Mouse (Mus musculus): ENCODE results near the gene Antxr1.

Gene Antxr1

DNA sequence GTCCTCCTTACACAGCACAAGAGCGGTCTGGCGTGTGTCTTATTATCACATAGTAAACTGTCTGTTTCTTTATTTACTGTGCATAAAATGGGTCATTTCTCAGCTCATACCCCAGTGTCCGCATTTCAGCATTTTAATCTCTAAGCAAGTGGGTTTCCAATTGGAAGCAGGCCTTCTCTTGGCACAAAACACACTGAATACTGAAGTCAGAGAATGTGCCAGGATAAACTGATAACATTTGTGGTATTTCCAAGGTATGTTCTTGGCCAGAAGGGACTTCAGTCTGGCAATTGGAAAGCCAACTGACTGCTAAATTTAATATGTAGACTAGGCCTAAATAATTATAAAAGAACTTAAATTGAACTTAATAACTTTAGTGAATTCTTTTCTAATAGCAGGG, 84.9 kb downstream of the Antxr1 start:
- no peak for DNase-seq (ENCODE audit: low spot score in 2 of 2)

DNA sequence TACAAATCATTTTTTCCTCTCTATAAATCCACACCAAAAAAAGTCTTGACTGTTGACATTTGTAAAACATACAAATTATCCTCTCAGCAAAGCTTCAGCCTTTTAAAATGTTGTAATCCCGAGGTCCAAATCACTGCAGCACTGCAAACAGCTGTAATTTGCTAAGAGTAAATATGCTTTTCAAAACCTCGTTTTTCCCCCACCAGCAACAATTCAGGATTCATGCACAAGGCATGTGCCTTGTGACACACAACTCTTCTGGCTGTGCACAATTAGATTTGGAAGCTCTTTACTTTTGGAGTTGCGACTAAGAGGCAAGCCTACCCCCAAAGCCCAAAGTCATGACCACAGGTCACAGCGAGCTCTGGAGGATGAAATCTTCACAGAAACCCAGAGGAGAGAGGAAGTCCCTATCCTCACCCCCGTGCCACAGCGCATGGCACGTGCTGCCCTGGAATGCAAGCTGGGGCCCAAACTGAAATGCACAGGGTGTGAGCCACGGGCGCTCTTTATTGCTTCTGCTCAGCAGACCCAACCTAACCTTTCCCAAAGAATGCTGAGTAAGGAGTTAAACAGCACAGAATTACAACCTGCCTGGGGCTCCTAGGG, 87.3 kb downstream of the Antxr1 start:
- DNase-seq (ENCODE audit: low spot score in 2 of 2), result no peak

DNA sequence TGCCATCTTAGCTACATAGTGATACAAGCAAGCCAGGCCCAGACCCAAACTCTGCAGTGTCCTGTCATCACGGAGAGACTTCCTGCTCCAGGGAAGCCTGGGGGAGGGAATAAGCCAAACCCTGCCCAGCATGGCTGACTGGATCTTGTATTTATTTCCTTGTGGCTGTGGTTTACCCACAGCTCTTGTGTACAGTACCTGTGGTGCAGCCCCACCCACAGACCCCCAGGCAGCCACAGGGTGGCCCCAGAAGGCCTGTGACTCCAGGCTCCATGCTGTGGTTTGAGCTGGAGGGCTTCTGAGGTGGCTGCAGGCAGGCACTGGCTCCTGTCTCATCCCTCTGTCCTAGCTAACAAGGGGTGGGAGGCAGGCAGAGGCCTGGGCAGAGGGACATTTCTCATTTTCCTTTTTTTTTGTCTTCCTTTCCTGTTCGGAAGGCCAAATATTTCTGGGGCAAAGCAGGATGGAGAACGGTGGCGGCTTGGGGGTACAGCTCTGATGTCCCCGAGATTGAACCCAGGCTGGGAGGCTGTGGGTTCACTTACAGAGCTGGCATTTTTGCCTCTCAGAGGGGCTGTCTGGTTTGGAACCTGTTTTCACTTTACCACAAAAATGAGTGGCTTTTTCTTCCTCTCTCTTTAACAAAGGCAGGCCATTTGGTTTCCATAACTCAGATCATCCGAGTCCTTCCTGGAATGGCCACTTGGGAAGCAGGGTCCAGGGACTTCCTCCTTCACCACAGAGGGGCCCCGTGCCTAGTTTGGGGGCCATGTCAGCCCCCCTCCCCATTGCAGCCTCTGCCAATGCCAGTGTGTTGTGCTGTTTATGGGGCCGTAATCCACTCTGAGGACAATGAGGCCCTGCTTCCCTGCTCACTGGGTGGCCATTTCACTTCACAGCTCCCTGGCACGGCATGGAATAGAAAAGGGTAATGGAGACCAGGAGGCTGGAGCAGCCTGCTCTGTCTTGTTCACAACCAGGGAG, 91.2 kb downstream of the Antxr1 start:
- no peak for DNase-seq (ENCODE audit: low spot score in 2 of 2)

DNA sequence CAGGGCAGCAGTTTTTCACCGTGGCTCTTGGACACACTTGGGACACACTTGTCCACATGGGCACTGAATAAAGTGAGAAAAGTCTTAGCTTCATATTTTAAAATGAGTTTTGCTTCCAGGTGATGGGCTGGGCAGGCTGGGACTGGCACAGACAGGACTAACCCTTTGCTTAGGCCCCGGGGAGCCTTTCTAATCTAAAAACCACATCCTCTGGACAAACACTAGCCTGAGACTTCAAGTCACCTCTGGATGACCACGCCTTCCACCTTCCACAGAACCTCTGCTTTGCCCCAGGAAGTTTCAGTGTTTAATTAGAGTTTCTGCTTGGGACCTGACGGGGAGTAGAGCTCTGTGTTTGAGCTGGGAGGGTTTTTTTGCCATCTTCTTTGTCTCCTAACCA, 98.4 kb downstream of the Antxr1 start:
- DNase-seq (ENCODE audit: low spot score in 2 of 2), result peak in 1 of 2 experiments; percentile 65

DNA sequence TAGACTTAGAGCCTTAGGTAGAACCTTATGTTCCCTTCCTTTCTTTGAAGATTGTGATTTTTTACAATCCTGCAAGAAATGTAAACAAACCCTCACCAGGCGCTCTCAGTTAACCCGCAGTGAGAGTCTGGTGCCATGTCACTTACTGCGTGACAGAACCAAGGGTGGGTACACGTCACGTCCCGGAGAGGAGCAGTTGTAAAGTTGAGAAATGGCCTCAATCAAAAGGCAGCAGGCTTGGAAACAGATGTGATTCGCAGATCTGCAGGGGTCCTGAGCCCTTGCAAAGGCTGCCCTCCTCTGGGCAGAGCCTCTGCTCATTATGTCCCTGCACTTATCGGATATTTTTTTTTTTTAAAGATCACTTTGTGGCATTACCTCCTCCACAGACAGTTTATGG, 99.6 kb downstream of the Antxr1 start:
- no peak for DNase-seq (ENCODE audit: low spot score in 2 of 2)

DNA sequence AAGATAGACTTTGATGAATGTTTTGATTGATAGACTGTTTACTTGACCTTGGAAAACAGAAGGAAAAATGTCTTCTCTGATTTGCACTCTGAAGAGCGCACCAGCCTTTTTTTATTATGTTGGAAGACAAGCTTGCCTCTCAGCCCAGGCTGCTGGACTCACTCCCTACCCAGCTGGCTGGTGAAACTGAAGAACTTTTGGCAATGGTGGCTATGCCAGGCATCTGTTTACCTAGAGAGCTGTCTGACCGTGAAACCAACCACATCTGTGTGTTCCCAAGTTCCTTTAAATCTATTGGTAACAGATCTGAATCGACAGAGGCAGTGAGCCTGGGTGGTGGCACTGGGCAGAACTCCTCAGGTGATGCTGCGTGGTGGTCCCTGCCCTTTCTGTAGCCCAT, 102.5 kb downstream of the Antxr1 start:
- DNase-seq (ENCODE audit: low spot score in 2 of 2), result no peak

DNA sequence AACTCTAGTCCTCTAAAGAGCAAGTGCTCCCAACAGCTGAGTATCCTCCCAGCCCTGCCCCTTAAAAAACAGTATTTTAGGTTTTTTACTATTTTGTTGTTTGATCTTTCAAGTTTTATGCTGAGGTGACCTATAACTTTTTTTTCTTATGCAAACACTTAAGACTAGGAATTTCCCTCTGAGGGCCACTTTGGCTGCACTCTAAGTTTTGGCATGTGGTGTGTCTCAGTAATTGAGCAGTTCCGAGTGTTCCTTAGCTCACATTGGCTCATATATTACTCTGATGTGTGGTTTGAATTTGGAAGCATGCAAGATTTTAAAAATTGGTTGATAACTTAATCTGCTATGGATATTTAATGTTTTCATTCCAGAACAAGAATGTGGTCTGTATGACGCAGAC, 105.6 kb downstream of the Antxr1 start:
- no peak for DNase-seq (ENCODE audit: low spot score in 2 of 2)

DNA sequence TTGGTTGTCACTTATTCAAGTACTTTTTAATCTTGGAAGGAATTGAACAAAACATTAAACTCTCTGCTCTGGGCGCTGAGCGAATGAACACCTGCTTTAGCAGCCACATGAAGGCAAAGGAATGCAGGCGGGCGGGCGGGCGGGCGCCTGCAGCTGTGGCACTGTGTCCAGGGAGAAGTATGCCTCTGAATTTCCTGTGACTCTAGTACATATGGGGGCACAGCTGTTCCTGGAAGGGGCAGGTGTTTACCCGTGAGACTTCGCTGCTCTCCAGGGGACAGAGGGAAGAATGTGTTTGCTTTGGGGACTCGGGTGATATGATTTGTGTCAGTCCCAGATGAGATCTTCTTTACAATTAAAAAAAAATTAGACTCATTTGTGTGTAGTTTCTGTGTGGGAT, 107.7 kb downstream of the Antxr1 start:
- DNase-seq (ENCODE audit: low spot score in 2 of 2), result no peak

DNA sequence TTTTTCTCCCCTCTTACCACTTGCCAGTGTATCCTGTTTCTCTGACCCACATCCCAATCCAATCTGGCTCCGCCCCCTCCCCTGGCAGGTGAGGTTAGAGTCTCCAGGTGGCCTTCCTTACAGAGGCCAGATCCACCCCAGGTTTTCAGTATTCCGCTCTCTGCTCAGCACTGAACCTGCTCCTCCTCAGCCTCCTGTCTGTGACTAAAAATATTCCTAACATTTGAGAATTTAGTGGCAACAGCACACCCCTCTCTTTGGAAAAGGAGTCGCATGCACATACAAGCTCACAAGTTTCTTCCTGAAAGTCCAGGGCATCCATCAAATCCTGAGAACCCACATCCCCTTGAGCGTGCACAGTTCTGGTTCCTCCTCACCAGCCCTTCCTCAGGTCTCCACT, 109.3 kb downstream of the Antxr1 start:
- DNase-seq (ENCODE audit: low spot score in 2 of 2), result no peak

DNA sequence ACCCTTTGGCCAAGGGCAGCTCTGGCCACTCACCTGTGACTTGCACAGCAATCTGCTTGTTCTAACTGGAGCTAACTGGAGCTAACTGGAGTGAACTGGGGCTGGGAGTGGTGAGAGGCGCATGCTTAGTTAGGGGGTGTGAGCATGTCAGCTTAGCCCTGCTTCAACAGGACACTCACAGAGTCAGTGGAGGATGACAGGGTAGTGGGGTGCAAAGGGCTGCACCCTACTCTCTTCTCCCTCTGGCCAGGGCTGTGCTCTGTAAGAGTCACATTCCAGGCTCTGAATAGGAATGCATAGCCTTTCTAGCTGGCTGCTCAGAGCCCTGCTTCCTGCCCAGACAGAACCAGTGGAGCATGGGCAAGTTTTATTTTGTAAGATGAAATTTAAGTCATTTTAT, 110.3 kb downstream of the Antxr1 start:
- DNase-seq (ENCODE audit: low spot score in 2 of 2), result no peak

DNA sequence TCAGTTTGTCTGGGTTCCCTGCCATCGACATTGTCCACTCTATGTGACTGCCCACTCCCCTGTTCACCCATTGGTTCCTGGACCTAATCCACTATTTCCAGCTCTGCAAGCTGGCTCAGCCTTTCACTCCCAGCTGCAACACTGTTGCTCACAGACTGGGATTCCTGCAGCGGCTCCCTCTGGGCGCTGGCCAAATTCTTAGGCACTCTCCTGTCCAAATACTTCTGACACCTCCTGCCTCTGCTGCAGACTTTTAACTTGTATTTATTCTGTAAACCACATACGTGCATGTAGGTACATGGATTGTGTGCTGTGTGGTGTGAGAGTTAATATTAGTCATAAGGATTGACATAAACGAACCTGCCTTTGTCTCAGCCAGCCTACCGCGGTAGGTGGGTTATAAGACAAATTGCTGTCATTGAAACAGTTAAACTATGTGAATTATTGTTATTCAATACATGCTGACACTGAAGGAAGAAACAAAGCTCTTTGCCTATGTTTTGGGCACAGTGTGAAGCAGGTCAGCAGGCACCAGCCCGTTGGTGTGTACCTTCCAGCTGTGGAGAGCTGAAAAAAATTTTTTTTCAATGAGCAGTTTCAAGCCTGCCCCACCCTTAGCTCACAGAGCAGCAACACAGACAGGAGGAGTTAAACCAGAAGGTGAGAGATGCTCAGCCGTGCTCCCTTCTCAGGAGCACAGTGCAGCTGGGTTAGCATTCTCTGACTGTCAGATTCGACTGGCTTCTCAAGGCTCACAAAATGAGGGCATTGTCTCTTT, 112.6 kb downstream of the Antxr1 start:
- peak in 1 of 2 experiments; percentile 29 for DNase-seq (ENCODE audit: low spot score in 2 of 2)

DNA sequence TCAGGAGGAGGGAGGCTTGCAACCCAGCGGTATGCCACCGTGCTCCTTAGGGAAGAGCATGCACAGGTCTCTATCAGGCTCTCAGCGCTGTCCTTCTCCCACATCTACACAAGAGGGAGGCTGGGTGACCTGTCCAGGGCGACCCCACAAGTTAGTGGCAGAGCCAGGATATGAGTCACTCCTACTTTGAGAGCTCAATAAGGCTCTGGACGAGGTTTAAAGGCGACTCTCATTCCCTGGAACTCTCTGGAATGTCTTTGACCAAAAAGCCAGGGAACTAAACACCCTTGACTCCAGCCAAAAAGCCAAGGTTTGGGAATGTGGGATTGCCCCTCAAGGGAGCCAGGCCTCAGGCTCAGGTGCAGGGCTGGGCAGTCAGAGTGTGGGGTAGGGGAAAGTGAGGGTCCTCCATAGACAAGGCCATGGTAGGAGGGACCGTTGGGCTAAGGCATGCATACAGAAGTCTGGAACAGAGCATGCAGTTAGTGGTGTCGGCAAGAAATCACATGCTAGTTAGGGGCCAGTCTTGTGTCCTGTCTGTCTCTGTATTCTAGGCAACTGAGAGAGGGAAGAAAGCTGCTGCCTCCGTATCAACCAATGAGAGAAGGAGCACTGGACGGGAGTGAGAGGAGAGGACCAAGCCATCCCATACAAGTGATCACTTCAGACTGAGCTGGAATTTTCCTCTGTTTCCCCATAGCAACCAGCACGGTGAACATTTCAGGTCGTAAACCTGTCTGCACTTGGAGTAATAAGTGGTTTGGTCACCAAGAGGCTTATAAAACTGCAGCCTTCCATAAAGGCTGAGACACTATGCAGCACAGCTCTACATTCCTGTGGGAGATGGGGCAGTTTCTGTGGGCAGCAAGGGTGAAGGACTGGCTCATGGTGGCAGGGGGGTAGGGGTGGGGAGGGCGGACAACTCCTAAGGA, 116.3 kb downstream of the Antxr1 start:
- DNase-seq (ENCODE audit: low spot score in 2 of 2), result no peak

DNA sequence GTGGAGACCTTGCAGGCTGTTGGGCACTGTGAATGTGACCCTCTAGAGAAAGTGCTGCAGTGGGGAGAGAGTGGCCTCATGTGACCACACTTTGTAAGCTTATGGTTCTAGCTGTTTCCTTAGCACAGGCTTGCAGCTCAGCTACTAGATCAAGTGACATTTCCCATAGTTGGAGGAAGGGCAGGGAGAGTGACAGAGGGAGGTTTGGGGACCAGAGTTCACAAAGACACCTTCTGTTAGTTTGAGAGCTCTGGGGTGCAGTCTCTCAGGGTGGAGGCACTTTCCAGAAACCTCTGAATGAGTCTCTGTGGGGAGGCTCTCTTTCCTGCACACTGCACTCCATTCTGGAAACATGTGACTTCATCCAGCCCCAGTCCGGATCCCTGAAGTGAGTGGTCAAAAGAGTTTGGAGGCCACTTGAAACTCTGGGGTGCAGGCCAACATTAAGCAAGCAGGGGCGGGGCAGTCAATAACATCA, 119.5 kb downstream of the Antxr1 start:
- DNase-seq (ENCODE audit: low spot score in 2 of 2), result peak in 1 of 2 experiments; percentile 23

DNA sequence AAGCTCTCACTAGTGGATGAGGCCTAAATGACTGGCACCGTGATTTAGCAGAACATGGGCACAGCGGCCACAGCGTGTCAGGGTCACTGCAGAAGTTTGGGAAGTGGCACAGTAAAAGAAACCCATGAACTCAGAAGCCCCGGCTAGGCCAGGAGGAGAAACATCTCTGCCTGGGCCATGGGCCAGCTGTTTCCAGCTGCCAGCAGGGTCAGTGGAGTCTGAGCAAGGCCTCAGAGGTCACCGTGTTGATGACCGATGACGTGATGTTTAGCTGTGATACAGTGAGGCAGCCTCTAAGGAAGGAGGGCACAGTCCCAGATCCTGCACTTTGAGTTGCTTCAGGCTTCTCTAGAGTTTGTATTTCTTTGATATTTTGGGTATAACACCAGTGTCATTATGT, 122.4 kb downstream of the Antxr1 start:
- DNase-seq (ENCODE audit: low spot score in 2 of 2), result no peak

DNA sequence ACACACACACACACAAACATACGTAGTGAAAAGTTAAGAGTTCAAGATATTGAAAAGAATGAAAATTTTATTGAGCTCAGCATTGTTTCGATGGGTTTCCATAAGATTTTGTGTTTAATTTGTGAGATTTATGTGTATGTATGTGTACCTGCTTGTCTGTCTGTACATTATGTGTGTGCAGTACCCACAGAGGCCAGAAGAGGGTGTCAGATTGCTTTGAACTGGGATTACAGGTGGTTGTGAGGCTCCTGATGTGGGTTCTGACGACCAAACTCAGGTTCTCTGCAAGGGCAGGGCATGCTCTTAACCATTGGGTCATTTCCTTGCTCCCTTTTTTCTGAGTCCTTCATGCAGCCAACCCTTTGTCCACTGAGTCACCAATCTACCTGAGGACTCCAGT, 124.1 kb downstream of the Antxr1 start:
- no peak for DNase-seq (ENCODE audit: low spot score in 2 of 2)

DNA sequence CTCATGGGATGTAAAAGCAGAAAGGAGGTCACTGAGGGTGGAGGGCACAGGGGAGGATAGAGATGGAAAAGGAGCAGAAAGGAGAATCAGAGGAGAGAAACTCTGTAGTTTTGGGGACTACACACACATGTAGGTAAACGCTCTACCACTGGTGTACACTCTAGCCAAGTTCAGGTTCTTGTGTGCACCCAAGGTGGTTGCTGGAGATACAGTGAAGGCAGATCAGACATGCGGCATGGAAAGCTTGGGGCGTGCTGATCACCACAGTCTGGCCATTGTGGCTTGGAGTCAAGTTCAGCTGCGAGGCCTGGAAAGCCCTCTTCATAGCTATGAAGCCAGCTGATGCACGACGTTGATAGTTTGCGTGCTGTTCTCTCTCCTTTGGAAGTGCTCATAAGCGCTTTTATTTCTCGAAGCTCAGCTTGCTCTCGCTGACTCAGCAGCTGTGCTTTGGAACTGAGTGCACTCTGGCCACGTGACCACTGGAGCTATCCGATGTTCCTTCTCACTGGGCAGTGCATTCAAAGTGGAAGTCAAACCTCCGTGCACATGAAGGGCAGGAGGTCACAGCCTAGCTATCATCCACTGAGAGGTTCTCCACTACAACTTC, 128.1 kb downstream of the Antxr1 start:
- peak in 1 of 2 experiments; percentile 66 for DNase-seq (ENCODE audit: low spot score in 2 of 2)

DNA sequence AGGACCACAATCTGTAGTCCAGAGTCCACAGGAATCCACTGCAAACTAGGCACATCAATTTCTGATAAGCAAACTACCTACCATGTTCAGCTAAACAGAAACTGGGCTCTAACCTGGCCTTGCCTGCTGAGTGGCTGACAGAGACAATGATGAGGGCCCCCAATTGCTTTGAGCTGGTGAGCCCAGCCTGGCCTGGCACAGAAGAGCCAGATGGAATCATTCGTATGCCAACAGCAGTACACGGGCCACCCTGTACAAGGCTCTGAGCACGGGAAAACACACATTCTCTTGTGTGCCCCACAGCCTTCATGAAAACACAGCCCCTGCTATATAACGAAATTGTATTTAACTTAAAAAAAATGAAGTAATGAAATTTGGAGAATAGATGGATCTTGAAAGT, 128.8 kb downstream of the Antxr1 start:
- DNase-seq (ENCODE audit: low spot score in 2 of 2), result no peak

DNA sequence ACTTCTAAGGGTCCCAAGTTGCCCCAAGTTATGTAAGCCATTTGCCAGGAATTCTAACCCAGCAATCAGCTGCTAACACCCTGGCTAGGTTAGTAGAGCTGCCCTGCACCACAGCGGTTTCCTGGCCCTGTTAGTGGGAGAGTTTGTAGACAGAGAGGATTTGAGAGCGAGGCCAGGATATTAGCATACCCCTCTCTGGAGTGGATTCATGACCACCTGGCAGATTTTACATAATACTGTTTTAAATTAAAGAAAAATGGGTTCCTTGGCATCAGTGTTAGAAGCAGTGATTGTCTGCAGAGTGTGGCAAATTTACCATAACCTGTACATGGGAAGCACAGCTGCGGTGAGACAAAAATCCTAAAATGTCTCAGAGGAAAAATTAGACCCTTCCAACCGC, 132.2 kb downstream of the Antxr1 start:
- no peak for DNase-seq (ENCODE audit: low spot score in 2 of 2)

DNA sequence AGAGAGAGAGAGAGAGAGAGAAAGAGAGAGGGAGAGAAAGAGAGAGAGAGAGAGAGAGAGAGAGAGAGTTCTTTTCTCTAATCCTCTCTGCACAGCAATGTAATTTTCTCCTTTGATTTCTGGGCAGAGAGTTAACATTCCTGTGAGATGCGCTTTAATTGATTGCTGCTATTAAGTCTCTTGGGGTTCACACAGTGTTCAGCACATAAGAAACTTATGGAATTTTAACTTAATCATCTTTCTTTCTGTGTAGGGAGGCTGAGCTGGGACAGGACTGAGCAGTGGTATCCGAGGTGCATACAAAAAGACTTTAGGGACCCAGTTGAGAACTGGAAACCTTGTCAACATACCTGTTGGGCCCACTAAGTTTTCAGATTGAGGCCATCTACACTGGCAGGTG, 132.6 kb downstream of the Antxr1 start:
- DNase-seq (ENCODE audit: low spot score in 2 of 2), result no peak

DNA sequence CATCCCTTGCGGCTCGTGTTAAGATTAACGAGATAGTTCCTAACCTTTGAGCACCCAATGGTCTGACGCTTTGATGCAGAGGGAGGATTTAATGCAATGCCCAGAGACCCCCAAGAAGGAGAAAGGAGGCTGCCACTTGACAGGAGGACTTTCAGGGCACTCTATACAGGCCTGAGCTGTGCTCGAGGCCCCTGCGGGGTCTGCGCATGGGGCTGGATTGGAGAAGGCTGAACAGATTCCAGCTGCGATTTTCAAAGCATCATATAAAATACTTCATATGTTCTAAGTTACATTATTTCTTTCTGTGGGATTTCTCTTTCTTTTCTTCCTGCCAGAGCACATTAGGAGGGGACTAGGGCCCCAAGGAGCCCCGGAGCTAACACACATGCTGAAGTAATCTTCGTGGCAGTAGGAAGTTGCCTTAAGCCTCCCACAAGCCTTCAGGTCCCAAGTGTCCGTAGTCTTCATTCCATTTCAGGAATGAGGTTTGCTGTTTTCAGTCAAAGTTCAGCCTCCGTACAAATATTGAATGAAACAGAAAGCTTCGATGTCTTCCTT, 133.5 kb downstream of the Antxr1 start:
- no peak for DNase-seq (ENCODE audit: low spot score in 2 of 2)
